Mouse (Mus musculus) myocyte (in vitro differentiated cells): ENCODE data around the gene Mblac1.

Experiments
- CEBPB ChIP-seq: IDR thresholded peaks from 2 replicates; pipeline ENCODE4 v1.6.1; 2011; ENCODE audit warnings: mild to moderate bottlenecking, moderate library complexity; ENCODE audit not compliant: poor library complexity, insufficient read depth, severe bottlenecking
- E2F4 ChIP-seq: IDR thresholded peaks from one replicate; pipeline ENCODE4 v1.6.1; 2011; ENCODE audit warnings: mild to moderate bottlenecking, control low read depth, moderate library complexity; ENCODE audit not compliant: insufficient read depth
- MAX ChIP-seq: IDR thresholded peaks from one replicate; pipeline ENCODE4 v1.6.1; 2011; ENCODE audit warnings: low read depth, mild to moderate bottlenecking, control low read depth
- MYOD1 ChIP-seq, 3 experiments: IDR thresholded peaks; one replicate each; pipeline ENCODE4 v1.6.1; 2011; ENCODE audit warnings: control low read depth in 2 of 3, low read depth in 2 of 3, mild to moderate bottlenecking in 2 of 3, moderate library complexity in 1 of 3; ENCODE audit not compliant: insufficient read length in 2 of 3, control insufficient read depth in 1 of 3
- MYOG ChIP-seq, 3 experiments: IDR thresholded peaks; one replicate each; pipeline ENCODE4 v1.6.1; 2011; ENCODE audit warnings: control low read depth in 2 of 3, low read depth in 2 of 3, mild to moderate bottlenecking in 2 of 3; ENCODE audit not compliant: insufficient read length in 2 of 3, control insufficient read depth in 1 of 3, insufficient read depth in 1 of 3
- POLR2A ChIP-seq: IDR thresholded peaks from one replicate; pipeline ENCODE4 v1.6.1; 2011; ENCODE audit warnings: low read depth, mild to moderate bottlenecking, control low read depth, moderate library complexity; ENCODE audit not compliant: insufficient read length
- POLR2AphosphoS2 ChIP-seq: IDR thresholded peaks from one replicate; pipeline ENCODE4 v1.6.1; 2011; ENCODE audit warnings: low read depth, control low read depth; ENCODE audit not compliant: insufficient read length
- REST ChIP-seq: IDR thresholded peaks from one replicate; pipeline ENCODE4 v1.6.1; 2011; ENCODE audit warnings: mild to moderate bottlenecking, control low read depth, moderate library complexity; ENCODE audit not compliant: insufficient read depth, insufficient read length
- SRF ChIP-seq: IDR thresholded peaks from one replicate; pipeline ENCODE4 v1.6.1; 2011; ENCODE audit warnings: low read depth; ENCODE audit not compliant: control insufficient read depth, insufficient read length
- TCF12 ChIP-seq: IDR thresholded peaks from one replicate; pipeline ENCODE4 v1.6.1; 2011; ENCODE audit warnings: mild to moderate bottlenecking, control low read depth; ENCODE audit not compliant: poor library complexity, insufficient read depth, severe bottlenecking
- TCF3 ChIP-seq: IDR thresholded peaks from one replicate; pipeline ENCODE4 v1.6.1; 2011; ENCODE audit warnings: low read depth, control low read depth; ENCODE audit not compliant: insufficient read length
- USF1 ChIP-seq: IDR thresholded peaks from one replicate; pipeline ENCODE4 v1.6.1; 2011; ENCODE audit warnings: low read depth, mild to moderate bottlenecking, control low read depth, moderate library complexity

DNA sequence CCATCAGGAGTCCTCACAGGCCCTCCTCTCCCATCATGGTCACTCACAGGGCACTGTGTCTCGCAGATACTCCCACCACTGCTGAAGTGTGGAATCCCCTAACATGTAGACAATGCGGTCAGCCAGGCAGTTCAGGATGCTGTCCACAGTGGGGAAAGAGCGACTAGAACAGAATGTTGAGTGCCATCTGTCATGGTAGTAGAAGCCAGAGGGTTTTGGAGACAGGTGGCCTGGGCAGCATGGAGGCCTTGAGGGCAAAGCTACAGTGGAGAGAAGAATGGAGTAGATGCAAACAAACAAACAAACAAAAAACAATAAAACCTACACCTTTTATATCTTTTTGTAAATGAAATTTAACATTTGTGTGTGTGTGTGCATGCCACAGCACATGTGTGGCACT is 8.0 kb downstream of the Mblac1 start:
- TF ChIP-seq POLR2A: no peak
- no peak for TF ChIP-seq MAX
- TF ChIP-seq USF1: no peak
- no peak for TF ChIP-seq MYOG (IDR thresholded peaks at IDR 0.05; ENCODE audit: control insufficient read depth in 1 of 3, insufficient read depth in 1 of 3, insufficient read length in 2 of 3, low read depth in 2 of 3)
- no peak for TF ChIP-seq TCF12
- TF ChIP-seq E2F4: no peak
- TF ChIP-seq CEBPB: no peak
- TF ChIP-seq MYOD1 (IDR thresholded peaks at IDR 0.05; ENCODE audit: control insufficient read depth in 1 of 3, insufficient read length in 2 of 3, low read depth in 2 of 3): no peak
- TF ChIP-seq REST: no peak
- no peak for TF ChIP-seq POLR2AphosphoS2
- TF ChIP-seq SRF: no peak
- no peak for TF ChIP-seq TCF3
